Mouse (Mus musculus) heart, embryonic 13.5 days (tissue): ENCODE data around the gene C5ar1. TPM values are rescaled to one million over a fixed set of nuclear protein-coding genes. Genes with fewer than 3 reads are reported as not detected.
"Not testable (repeated sequence)": the region's sequence is repeated elsewhere in the genome, so short reads cannot be mapped to it uniquely, and the experiment has no call there.

Experiments
- ATAC-seq: fragments of 200-750 bp; cut with Nextera tagmentation; 2 replicates; pipeline ENCODE4 v1.8.0; 2017; ENCODE audit warnings: moderate TSS enrichment; ENCODE audit not compliant: insufficient number of reproducible peaks, low FRiP score, low TSS enrichment; ENCODE audit errors: extremely low read depth
- H3K27ac ChIP-seq: fragments of 300-500 bp; sonication (generic); replicated peaks from 2 replicates; pipeline ENCODE4 v1.5.1; 2015; ENCODE audit warnings: moderate library complexity, mild to moderate bottlenecking, inconsistent platforms
- H3K27me3 ChIP-seq: fragments of 300-500 bp; sonication (generic); replicated peaks from 2 replicates; pipeline ENCODE4 v1.6.1; 2015; ENCODE audit warnings: mild to moderate bottlenecking, inconsistent platforms
- H3K36me3 ChIP-seq: fragments of 300-500 bp; sonication (generic); 2 replicates; pipeline ENCODE4 v1.6.1; 2015; ENCODE audit warnings: mild to moderate bottlenecking, inconsistent platforms
- H3K4me1 ChIP-seq: fragments of 300-500 bp; sonication (generic); 2 replicates; pipeline ENCODE4 v1.6.1; 2015; ENCODE audit warnings: inconsistent platforms
- H3K4me2 ChIP-seq: fragments of 300-500 bp; sonication (generic); 2 replicates; pipeline ENCODE4 v1.6.1; 2015; ENCODE audit warnings: inconsistent platforms, mild to moderate bottlenecking, moderate library complexity
- H3K4me3 ChIP-seq: fragments of 300-500 bp; sonication (generic); 2 replicates; pipeline ENCODE4 v1.5.1; 2015; ENCODE audit warnings: moderate library complexity, mild to moderate bottlenecking, inconsistent platforms
- H3K9ac ChIP-seq: fragments of 300-500 bp; sonication (generic); 2 replicates; pipeline ENCODE4 v1.6.1; 2015; ENCODE audit warnings: inconsistent platforms, mild to moderate bottlenecking, moderate library complexity
- H3K9me3 ChIP-seq: fragments of 300-500 bp; sonication (generic); 2 replicates; pipeline ENCODE4 v1.6.1; 2016; ENCODE audit warnings: inconsistent platforms
- WGBS: fragments of 180-500 bp; shearing (Covaris S2); methylation state at CpG from one replicate; pipeline ENCODE4 v1.1.7; 2015; ENCODE audit warnings: mixed read lengths; 5-methylcytosine and 5-hydroxymethylcytosine counted together
- polyA plus RNA-seq: library from polyadenylated mRNA; unstranded; fragments of >200 nt; fragmentation: Nextera tagmentation; extraction: Ambion mirVana; gene quantifications from 2 replicates; pipeline ENCODE4 v1.2.1, GENCODE M21; 2015

The C5ar1 gene
- 1.5 and 2.2 TPM in 2 replicates for polyA plus RNA-seq

- Histone ChIP-seq H3K27me3 (no peaks in the 10 kb centered on the region), H3K4me2 (no peak within 1 kb of the TSS), H3K4me1 (no peaks in the 10 kb centered on the region), H3K27ac (no peak within 1 kb of the TSS), H3K4me3 (no peak within 1 kb of the TSS), H3K9me3 (no peaks in the 10 kb centered on the region), H3K9ac (no peak within 1 kb of the TSS), H3K36me3 (no peaks in the 10 kb centered on the region)
- no peak for ATAC-seq
- WGBS: 79% methylated on average over 5 of the region's 5 CpGs
Observed at GRCm38 (mm10) chr7:16259110-16259590, at the start of gene C5ar1. TSS of gene C5ar1 (minus strand) at chr7:16259540.

- Histone ChIP-seq H3K36me3 (no peaks in the 10 kb centered on the region), H3K9me3 (no peaks in the 10 kb centered on the region), H3K27me3 (no peaks in the 10 kb centered on the region), H3K9ac (peak overlapping the region; percentile 94), H3K27ac (peak overlapping the region; percentile 99), H3K4me2 (peak overlapping the region; percentile 99), H3K4me3 (peak overlapping the region; percentile 76), H3K4me1 (peaks cover 49% of the 10 kb centered on the region)
- WGBS: 39% methylated on average over 16 of the region's 16 CpGs
- ATAC-seq: no peak
Observed at GRCm38 (mm10) chr7:16308555-16309317, 49.4 kb upstream of the C5ar1 start.

DNA sequence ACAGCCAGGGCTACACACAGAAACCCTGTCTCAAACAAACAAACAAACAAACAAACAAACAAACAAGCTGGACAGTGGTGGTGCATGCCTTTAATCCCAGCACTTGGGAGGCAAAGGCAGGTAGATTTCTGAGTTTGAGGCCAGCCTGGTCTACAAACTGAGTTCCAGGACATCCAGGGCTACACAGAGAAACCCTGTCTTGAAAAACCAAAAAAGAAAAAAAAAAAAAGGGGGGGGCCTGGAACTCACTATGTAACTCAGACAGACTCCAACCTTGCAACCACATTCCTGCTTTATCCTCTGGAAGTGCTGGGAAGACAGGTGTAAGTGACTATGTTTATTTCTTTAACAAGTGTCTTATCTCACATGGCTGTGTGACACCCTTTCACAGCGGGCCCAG lies 48.8 kb upstream of the C5ar1 start, which contains the start of gene Bbc3:
Bbc3 (plus strand) TSS at position 301 of the 400 bp plus-strand sequence.
- WGBS: 38% methylated on average over 1 of the region's 1 CpGs
- Histone ChIP-seq H3K4me1 (peaks cover 44% of the 10 kb centered on the region), H3K9ac (peak within 1 kb of the TSS; percentile 94), H3K4me3 (peak within 1 kb of the TSS; percentile 76), H3K27ac (peak within 1 kb of the TSS; percentile 99), H3K4me2 (peak within 1 kb of the TSS; percentile 99)
- H3K27me3 ChIP-seq, ATAC-seq, H3K9me3 ChIP-seq, H3K36me3 ChIP-seq: not testable (repeated sequence)

DNA sequence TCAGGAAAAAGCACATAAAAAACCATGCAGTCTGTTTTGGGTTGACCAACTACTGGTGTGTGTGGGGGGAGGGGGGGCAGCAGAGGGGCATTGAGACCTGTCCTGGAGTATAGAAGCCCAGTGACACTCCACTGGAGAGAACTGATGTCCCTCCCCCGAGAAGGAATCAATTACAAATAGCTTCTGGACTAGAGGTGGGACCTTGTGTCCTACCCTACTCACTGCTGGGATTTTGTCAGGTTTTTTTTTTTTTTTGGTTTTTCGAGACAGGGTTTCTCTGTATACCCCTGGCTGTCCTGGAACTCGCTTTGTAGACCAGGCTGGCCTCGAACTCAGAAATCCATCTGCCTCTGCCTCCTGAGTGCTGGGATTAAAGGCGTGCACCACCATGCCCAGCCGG lies 47.8 kb upstream of the C5ar1 start:
- not testable (repeated sequence) for H3K4me2 ChIP-seq, ATAC-seq, H3K27ac ChIP-seq, H3K9me3 ChIP-seq, H3K36me3 ChIP-seq, H3K4me3 ChIP-seq, H3K27me3 ChIP-seq, H3K9ac ChIP-seq
- H3K4me1 ChIP-seq: peaks cover 37% of the 10 kb centered on the region
- WGBS: 71% methylated on average over 6 of the region's 6 CpGs

- H3K4me2 ChIP-seq: peak overlapping the region; percentile 83
- H3K27me3 ChIP-seq: no peaks in the 10 kb centered on the region
- peak; percentile 66 for ATAC-seq
- WGBS: 1% methylated on average over 52 of the region's 52 CpGs
- no peaks in the 10 kb centered on the region for H3K9me3 ChIP-seq
- peak overlapping the region; percentile 75 for H3K9ac ChIP-seq
- H3K27ac ChIP-seq: peak overlapping the region; percentile 32; the same call in 1 of the 2 replicates
- H3K4me1 ChIP-seq: peaks cover 36% of the 10 kb centered on the region
- no peaks in the 10 kb centered on the region for H3K36me3 ChIP-seq
- H3K4me3 ChIP-seq: peak overlapping the region; percentile 53
Observed at GRCm38 (mm10) chr7:16299419-16300035, 40.2 kb upstream of the C5ar1 start.

GRCm38 (mm10) chr7:16298927-16299326 lies 39.6 kb upstream of the C5ar1 start:
- Histone ChIP-seq H3K9me3 (no peaks in the 10 kb centered on the region), H3K9ac (peak overlapping the region; percentile 75; the same call in 1 of the 2 replicates), H3K4me1 (peaks cover 36% of the 10 kb centered on the region), H3K4me3 (peak overlapping the region; percentile 53), H3K36me3 (no peaks in the 10 kb centered on the region), H3K27ac (peak overlapping the region; percentile 32; the same call in 1 of the 2 replicates), H3K4me2 (peak overlapping the region; percentile 83), H3K27me3 (no peaks in the 10 kb centered on the region)
- ATAC-seq: no peak
- WGBS: 77% methylated on average over 5 of the region's 5 CpGs

- Histone ChIP-seq H3K9me3 (no peaks in the 10 kb centered on the region), H3K27ac (peak overlapping the region; percentile 94), H3K36me3 (no peaks in the 10 kb centered on the region), H3K9ac (peak overlapping the region; percentile 77), H3K27me3 (no peaks in the 10 kb centered on the region), H3K4me1 (peaks cover 36% of the 10 kb centered on the region), H3K4me2 (peak overlapping the region; percentile 74; the same call in 1 of the 2 replicates), H3K4me3 (peak overlapping the region; percentile 42; the same call in 1 of the 2 replicates)
- 59% methylated on average over 2 of the region's 2 CpGs for WGBS
- ATAC-seq: no peak
Observed at GRCm38 (mm10) chr7:16297616-16298015, 38.3 kb upstream of the C5ar1 start.

GRCm38 (mm10) chr7:16296766-16297390 lies 37.5 kb upstream of the C5ar1 start:
- no peaks in the 10 kb centered on the region for H3K36me3 ChIP-seq

DNA sequence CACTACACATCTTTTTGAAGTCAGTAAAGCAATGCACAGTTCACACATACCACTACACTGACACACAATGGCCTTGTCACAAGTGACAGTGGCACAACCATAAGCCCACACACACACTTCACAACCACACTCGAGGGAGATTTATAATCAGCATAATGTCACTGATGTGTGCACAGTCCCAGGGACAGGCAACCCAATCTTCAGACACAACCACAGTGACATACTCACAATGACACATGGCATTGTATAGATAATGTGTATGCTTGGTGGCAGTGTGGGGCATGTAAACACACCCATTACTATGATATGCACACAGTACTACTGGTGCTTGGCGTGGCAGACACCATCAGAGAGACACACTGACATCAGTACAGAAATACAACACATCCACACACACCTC lies 36.8 kb upstream of the C5ar1 start:
- Histone ChIP-seq H3K36me3 (no peaks in the 10 kb centered on the region), H3K27ac (peak overlapping the region; percentile 94), H3K4me3 (peak overlapping the region; percentile 42; the same call in 1 of the 2 replicates), H3K4me1 (peaks cover 36% of the 10 kb centered on the region), H3K9ac (peak overlapping the region; percentile 77), H3K4me2 (peak overlapping the region; percentile 74), H3K27me3 (no peaks in the 10 kb centered on the region), H3K9me3 (no peaks in the 10 kb centered on the region)
- ATAC-seq: no peak
- 29% methylated on average over 2 of the region's 2 CpGs for WGBS

More at GRCm38 (mm10) chr7:16296766-16297390, 37.5 kb upstream of the C5ar1 start:
- peak overlapping the region; percentile 42 for H3K4me3 ChIP-seq
- no peaks in the 10 kb centered on the region for H3K9me3 ChIP-seq
- H3K27me3 ChIP-seq: no peaks in the 10 kb centered on the region
- peak overlapping the region; percentile 77 for H3K9ac ChIP-seq
- ATAC-seq: peak; percentile 48
- H3K27ac ChIP-seq: peak overlapping the region; percentile 94
- 2% methylated on average over 21 of the region's 22 CpGs for WGBS
- H3K4me2 ChIP-seq: peak overlapping the region; percentile 74
- peaks cover 36% of the 10 kb centered on the region for H3K4me1 ChIP-seq

- peak; percentile 44 for ATAC-seq
- H3K4me2 ChIP-seq: peak overlapping the region; percentile 74
- peaks cover 36% of the 10 kb centered on the region for H3K4me1 ChIP-seq
- no peaks in the 10 kb centered on the region for H3K27me3 ChIP-seq
- peak overlapping the region; percentile 77 for H3K9ac ChIP-seq
- H3K36me3 ChIP-seq: no peaks in the 10 kb centered on the region
- 2% methylated on average over 41 of the region's 41 CpGs for WGBS
- H3K27ac ChIP-seq: peak overlapping the region; percentile 94
- no peaks in the 10 kb centered on the region for H3K9me3 ChIP-seq
- peak overlapping the region; percentile 55 for H3K4me3 ChIP-seq
Observed at GRCm38 (mm10) chr7:16295321-16295900, 36.1 kb upstream of the C5ar1 start.

DNA sequence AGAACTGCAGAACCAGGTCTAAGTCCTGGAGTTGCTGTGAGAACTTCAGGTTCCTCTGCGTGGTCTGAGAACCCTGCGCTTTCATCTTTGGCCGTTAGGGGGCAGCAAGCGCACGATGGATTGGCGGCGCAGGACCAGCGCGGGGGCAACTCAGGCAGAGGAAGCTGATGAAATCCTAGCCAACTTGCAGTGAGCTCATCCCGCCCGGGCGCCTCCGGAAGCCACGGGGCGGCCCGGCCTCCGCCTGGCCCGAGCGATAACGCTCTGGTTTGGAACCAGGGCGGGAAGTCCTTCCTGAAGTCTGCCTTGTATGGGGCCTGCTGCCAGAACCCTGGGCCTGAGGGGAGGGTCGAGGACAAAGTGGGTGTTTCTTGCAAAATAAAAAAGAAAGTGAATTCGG lies 35.5 kb upstream of the C5ar1 start:
- Histone ChIP-seq H3K36me3 (no peaks in the 10 kb centered on the region), H3K27ac (peak overlapping the region; percentile 94), H3K9me3 (no peaks in the 10 kb centered on the region), H3K27me3 (no peaks in the 10 kb centered on the region), H3K9ac (peak overlapping the region; percentile 77), H3K4me3 (peak overlapping the region; percentile 55), H3K4me1 (peaks cover 31% of the 10 kb centered on the region), H3K4me2 (peak overlapping the region; percentile 74)
- WGBS: 0% methylated on average over 23 of the region's 23 CpGs
- ATAC-seq: peak; percentile 53
